Mouse (Mus musculus) cerebellum, adult 9-11 months (tissue): ENCODE results near the gene Neurl1a.

ENCODE experiments used
- DNase-seq: peaks from one replicate; pipeline ENCODE4 v3.0.0; 2022

The Neurl1a gene

DNA sequence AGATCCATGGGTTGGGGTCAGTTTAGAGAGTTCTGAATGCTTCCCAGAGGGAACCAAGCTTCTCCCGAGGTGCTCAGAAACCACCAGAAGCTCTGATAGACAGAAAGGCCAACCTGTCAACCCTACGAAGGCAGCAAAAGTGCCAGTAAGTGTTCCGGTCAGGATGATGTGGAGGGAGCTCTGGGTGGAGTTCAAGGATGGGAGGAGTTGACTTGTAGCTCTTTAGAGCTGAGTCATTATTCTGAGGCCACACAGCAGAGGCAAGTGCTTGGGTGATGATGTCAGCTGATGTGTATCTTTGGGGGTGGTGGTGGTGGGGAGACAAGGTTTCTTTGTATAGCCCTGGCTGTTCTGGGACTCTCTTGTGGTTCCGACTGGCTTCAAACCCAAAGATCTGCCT, 41.0 kb downstream of the Neurl1a start:
- DNase-seq = no peak

DNA sequence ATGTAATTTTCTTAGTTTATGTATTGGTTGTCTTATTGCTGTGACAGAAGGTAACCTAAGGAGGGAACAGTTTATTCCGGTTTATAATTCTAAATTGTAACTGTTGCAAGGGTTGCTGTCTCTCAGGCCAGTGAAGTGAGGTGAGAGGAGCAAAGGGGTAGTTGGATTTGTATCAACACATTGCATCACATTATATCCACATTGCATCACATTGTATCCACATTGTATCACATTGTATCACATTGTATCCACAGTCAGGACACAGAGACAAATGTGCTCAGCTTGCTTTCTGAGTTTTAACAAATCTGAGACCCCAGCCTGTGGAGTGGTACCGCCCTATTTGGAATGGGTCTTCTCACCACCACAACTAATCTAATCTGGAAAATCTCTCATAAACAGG, 41.6 kb downstream of the Neurl1a start:
- DNase-seq = no peak

DNA sequence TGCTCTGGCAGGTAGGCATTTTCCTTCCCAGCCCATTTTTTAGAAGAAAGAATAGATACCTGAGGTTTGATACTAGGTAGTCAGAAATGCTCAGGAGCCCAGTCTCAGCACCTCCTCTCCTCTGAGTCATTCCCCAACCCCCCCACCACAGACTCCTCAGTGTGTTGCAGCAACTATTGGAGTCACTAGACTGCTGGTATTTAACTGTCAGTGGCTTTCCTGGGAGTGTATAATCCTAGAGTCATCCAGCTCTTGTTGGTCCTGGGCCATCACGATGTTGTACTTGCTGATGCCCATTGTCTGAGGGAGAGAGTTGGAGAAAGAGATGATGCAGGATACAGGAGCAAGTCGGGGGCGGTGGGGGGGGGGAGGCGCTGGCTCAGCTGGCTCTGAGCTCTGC, 42.4 kb downstream of the Neurl1a start:
- DNase-seq = no peak

- DNase-seq = no peak
Observed at GRCm38 (mm10) chr19:47221500-47222153, 43.0 kb downstream of the Neurl1a start.

GRCm38 (mm10) chr19:47222154-47222840, 43.7 kb downstream of the Neurl1a start:
- peak; percentile 91 for DNase-seq

DNA sequence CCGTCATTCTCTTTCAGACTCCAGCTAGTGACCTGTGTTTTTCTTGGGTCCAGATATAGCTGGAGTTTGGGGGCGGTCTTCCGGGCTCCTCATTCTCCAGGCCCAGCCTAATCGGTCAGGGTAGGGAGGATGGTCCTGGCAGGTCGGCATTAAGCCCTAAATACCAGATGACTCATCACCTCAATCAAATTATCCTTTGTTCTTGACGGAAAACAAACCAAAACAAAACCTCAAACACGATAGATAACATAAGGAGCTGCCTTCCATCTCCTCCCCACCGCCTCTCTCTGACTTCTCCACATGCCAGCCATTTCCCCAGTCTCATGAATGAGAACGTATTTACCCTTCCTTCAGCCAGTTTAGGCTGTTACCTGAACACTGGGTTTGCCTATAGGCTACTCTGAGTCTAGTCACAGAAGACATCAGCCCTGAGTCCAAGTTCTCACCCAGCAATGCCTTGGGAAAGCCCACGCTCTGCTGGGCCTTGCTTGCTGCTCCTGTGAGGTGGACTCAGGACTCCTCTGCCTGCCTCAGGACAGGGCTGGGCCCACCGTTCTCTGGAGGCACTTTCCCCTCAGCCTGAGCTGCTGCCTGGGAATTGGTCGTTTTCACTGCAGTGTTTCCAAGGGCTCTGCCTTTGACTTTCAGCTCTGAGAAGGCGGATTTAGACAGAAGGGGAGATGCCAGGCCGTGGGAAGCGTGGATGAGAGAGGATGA, 44.4 kb downstream of the Neurl1a start:
- no peak for DNase-seq

DNA sequence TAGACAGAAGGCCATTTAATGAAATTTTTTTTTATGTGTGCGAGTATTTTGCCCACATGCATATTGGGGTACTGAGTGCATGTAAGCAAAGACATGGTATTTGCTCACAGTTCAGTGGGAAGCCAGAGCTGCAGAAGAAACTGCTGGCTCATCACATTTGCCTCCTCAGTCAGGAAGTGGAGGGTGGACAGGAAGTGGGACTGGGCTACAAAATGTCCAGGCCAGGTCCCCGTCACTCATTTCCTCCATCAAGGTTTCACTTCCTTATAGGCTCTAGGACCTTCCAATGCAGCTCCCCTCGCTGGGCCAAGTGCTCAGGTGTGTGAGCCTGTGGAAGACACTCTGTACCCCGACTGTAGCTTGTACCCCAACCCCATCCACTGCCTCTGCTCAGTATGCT, 46.1 kb downstream of the Neurl1a start:
- DNase-seq = no peak

DNA sequence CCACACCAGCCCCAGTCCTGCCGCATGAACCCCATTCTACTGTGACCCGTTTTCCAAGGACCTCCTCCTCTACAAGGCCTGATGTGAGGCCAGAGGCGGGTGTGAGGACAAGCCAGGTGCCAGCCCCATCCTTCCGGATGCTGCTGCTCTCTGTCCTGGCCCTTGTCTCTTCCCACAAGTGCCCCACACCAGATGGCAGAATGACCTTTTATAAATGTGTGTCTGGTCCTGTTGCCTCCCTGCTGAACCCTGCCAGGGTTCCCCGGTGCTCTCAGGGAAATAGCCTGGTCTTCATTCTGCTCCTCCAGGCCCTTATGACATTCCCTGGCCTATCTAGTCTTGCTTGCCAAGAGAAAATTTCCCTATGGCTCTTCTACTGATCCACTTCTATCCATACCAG, 47.2 kb downstream of the Neurl1a start:
- DNase-seq = peak; percentile 85

- DNase-seq = peak; percentile 91
Observed at GRCm38 (mm10) chr19:47228725-47229252, 50.2 kb downstream of the Neurl1a start.

- DNase-seq = peak; percentile 94
Observed at GRCm38 (mm10) chr19:47229461-47229860, 50.8 kb downstream of the Neurl1a start.

DNA sequence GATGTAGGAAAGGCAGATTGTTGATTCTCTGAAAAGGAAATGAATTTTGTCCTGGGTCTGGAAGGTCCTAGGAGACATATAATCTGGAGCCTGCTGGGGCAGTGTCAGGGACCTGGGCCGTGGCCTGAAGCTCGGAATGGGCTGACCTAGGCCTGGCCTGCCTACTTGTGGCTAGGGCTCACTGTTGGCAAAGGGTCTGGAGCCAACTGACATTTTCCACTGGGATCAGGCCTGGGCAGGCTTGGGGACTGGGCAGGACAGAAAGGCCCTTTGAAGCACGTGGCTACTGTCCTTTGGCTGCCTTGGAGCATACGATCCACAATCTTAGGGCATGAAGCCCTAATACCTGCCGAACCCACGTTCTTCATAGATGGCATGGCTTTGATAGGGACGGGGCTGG, 51.5 kb downstream of the Neurl1a start:
- no peak for DNase-seq

GRCm38 (mm10) chr19:47230682-47231081, 52.1 kb downstream of the Neurl1a start:
- peak; percentile 61 for DNase-seq

- DNase-seq = no peak
Observed at GRCm38 (mm10) chr19:47231389-47231788, 52.8 kb downstream of the Neurl1a start.

- DNase-seq = peak; percentile 64
Observed at GRCm38 (mm10) chr19:47232077-47232865, 53.7 kb downstream of the Neurl1a start.

GRCm38 (mm10) chr19:47233087-47233486, 54.5 kb downstream of the Neurl1a start:
- peak; percentile 62 for DNase-seq

- DNase-seq = no peak
Observed at GRCm38 (mm10) chr19:47240076-47240475, 61.5 kb downstream of the Neurl1a start.

DNA sequence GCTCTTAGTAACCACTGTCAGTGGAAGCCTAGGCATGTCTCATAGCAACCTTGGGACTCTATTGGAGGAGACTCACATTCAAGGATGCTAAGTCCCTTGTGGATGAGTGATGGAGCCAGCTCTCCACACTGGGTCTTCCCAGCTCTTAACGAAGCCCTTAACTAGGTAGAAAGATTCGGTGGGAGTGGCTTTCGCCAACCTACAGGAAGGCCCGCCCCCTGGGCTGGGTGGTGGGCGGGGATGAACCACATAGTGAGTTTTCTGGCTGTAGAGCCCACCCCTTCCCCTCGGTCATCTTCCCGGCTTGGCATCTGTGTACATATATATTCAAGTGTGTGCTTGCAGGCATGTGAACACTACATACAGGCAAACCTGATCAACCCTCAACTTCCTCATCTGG, 62.3 kb downstream of the Neurl1a start:
- peak; percentile 30 for DNase-seq

DNA sequence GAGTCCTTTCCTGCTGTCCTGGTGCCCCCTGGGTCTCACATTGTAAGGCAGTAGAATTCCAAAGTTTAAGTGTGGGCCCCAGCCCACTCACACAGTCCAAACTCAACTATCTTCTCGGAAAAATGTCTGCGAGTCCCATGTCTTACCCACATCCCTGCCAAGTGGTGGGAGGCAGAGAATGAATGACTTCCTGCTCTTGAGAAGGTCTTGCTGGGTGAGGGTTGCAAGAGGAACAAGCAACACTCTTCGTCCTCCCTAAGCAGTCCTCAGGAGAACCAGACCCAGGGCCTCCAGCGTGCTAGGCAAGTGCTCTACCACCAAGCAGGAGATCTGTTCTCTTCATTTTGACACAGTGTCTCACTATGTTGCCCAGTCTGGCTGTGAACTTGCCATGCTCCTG, 63.6 kb downstream of the Neurl1a start:
- DNase-seq = no peak

DNA sequence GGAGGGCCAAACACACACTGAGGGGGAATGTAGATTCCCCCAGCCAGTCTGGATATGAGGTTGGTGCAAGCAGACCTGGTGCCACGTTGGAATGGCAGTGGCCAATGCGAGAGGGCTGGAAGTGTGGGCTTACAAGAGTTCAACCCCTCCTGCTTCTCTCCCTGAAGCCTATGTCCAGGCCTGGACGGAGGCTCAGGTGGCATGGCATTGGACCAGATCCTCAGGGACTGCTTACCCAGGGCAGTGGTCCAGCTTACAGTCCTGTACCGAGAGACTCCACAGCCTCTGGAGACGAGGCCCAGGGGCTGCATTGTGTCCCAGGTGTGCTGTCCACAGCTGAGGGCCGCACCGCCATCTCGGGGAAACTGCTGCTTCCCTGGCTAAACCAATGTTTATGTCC, 66.9 kb downstream of the Neurl1a start:
- DNase-seq = peak; percentile 39

- DNase-seq = peak; percentile 28
Observed at GRCm38 (mm10) chr19:47247791-47248190, 69.2 kb downstream of the Neurl1a start.

DNA sequence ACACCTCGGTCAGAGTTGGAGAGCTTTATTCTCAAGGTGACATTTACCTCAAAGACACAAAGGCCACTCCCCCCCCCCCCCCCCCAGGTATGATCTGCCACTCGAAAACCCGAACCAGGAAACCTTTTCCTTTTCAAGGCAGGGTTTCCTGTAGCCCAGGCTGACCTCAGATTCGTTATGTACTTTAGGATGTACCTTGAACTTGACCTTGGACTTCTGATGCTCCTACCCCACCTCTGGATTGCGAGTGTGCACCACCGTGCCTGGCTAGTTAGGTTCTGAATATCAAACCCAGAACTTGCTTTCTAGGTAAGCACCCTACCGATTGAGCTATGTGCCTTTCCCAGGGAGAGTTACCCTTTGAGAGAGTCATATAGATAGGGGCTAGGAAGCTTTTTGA, 69.7 kb downstream of the Neurl1a start:
- DNase-seq = no peak

GRCm38 (mm10) chr19:47248906-47249568, 70.4 kb downstream of the Neurl1a start:
- no peak for DNase-seq
